Comparison of ENCODE assay signal across 8 mouse cellular contexts in genomic region chr1:155564741-155565140, GRCm38 (mm10). TPM values are rescaled to one million over a fixed set of nuclear protein-coding genes. Genes with fewer than 3 reads are reported as not detected.
A peak's percentile ranks its signal among the peaks of the same experiment; 100 is the strongest.
DNase-seq lines count a peak whose midpoint lies in the region; ATAC-seq and TF ChIP-seq lines count a peak whose summit lies in the region.

No protein-coding gene starts in this region.

- no peak for TF ChIP-seq POLR2A in bone marrow, adult 2 months (IDR thresholded peaks at IDR 0.05; ENCODE audit: borderline replicate concordance, control insufficient read depth, low read depth, low read length)

- DNase-seq in hindbrain, embryonic 14.5 days (ENCODE audit: low spot score), result peak; percentile 61
- DNase-seq in urinary bladder, postnatal 14 days (ENCODE audit: low spot score), result peak; percentile 18
- DNase-seq in urinary bladder, postnatal 10 days (ENCODE audit: low spot score), result no peak
- peak; percentile 77 for DNase-seq in induced T-regulatory cell, adult 2 months (ENCODE audit: low read depth)
- peak; percentile 20 for DNase-seq in skeletal muscle tissue, adult 2 months (ENCODE audit: low read depth, low spot score)
- no peak for DNase-seq in left cerebral cortex, adult 18-20 months (ENCODE audit: low spot score in 2 of 2)

- H3K4me2 ChIP-seq in hindbrain, embryonic 14.5 days (replicated peaks), result no peak overlapping the region
- H3K4me2 ChIP-seq in hindbrain, embryonic 12.5 days (replicated peaks), result no peak overlapping the region

- no peaks in the 10 kb centered on the region for H3K27me3 ChIP-seq in hindbrain, embryonic 14.5 days (ENCODE audit: control insufficient read depth, insufficient read depth, low read length)
- no peaks in the 10 kb centered on the region for H3K27me3 ChIP-seq in hindbrain, embryonic 12.5 days

- WGBS in hindbrain, embryonic 14.5 days, result 19% methylated on average over 3 of the region's 3 CpGs
- WGBS in hindbrain, embryonic 12.5 days, result 19% methylated on average over 3 of the region's 3 CpGs
- WGBS in bone marrow, adult 2 months, result 23% methylated on average over 3 of the region's 3 CpGs

- H3K4me3 ChIP-seq in hindbrain, embryonic 14.5 days (replicated peaks; ENCODE audit: low read length), result no peak overlapping the region
- H3K4me3 ChIP-seq in hindbrain, embryonic 12.5 days, result no peak overlapping the region
- no peak overlapping the region for H3K4me3 ChIP-seq in bone marrow, adult 2 months (replicated peaks; ENCODE audit: control insufficient read depth, low read depth, low read length)

- H3K9me3 ChIP-seq in hindbrain, embryonic 14.5 days (ENCODE audit: control insufficient read depth, low read length), result peaks cover 4% of the 10 kb centered on the region; the same call in 1 of the 2 replicates
- H3K9me3 ChIP-seq in hindbrain, embryonic 12.5 days (replicated peaks), result no peaks in the 10 kb centered on the region; the same call in 1 of the 2 replicates

- peak; percentile 79 for TF ChIP-seq CTCF in bone marrow, adult 2 months (IDR thresholded peaks at IDR 0.05; ENCODE audit: control insufficient read depth, insufficient read depth, low read length)

- no peak overlapping the region for H3K9ac ChIP-seq in hindbrain, embryonic 14.5 days
- no peak overlapping the region for H3K9ac ChIP-seq in hindbrain, embryonic 12.5 days

- H3K27ac ChIP-seq in hindbrain, embryonic 14.5 days, result no peak overlapping the region
- no peak overlapping the region for H3K27ac ChIP-seq in hindbrain, embryonic 12.5 days
- no peak overlapping the region for H3K27ac ChIP-seq in bone marrow, adult 2 months (ENCODE audit: control insufficient read depth, insufficient read depth, low read depth, low read length, poor library complexity)

- peaks cover 39% of the 10 kb centered on the region for H3K36me3 ChIP-seq in hindbrain, embryonic 14.5 days (replicated peaks; ENCODE audit: control insufficient read depth, insufficient read depth)
- H3K36me3 ChIP-seq in hindbrain, embryonic 12.5 days, result peaks cover 28% of the 10 kb centered on the region

- H3K4me1 ChIP-seq in hindbrain, embryonic 14.5 days (replicated peaks; ENCODE audit: control insufficient read depth, insufficient read depth, low read length), result peaks cover 13% of the 10 kb centered on the region
- H3K4me1 ChIP-seq in hindbrain, embryonic 12.5 days, result peaks cover 4% of the 10 kb centered on the region
- H3K4me1 ChIP-seq in bone marrow, adult 2 months (ENCODE audit: control insufficient read depth, insufficient read depth, low read length), result peaks cover 2% of the 10 kb centered on the region; the same call in 1 of the 2 replicates

- ATAC-seq in hindbrain, embryonic 14.5 days (ENCODE audit: low FRiP score), result no peak
- no peak for ATAC-seq in hindbrain, embryonic 12.5 days (ENCODE audit: low FRiP score)

RNA-seq across cellular contexts. Expression of gene Acbd6, which starts 6.8 kb away (rescaled TPM):
- 99.5 and 103 TPM in 2 replicates for polyA plus RNA-seq in hindbrain, embryonic 14.5 days (2014; fragmentation: Nextera tagmentation; extraction: Ambion mirVana)
- 91.1 and 91.9 TPM in 2 replicates for polyA plus RNA-seq in hindbrain, embryonic 12.5 days (2016; fragmentation: Nextera tagmentation; extraction: Ambion mirVana)
- polyA plus RNA-seq in bone marrow, adult 2 months (2011; ENCODE audit: insufficient read depth, insufficient read length, low replicate concordance, missing spikeins), result 36.4 and 76.3 TPM in 2 replicates
- total RNA-seq in left cerebral cortex, adult 18-20 months (2021), result 100 to 1,000 TPM; 106 to 108 TPM

Comparison
In these comparisons a context has a peak if more than half of its experiments do, and no peak if none do; other contexts are left out.
1. DNase-seq: peak in hindbrain, embryonic 14.5 days (single experiment), urinary bladder, postnatal 14 days (single experiment), induced T-regulatory cell, adult 2 months (single experiment) and skeletal muscle tissue, adult 2 months (single experiment); none in urinary bladder, postnatal 10 days (single experiment) and left cerebral cortex, adult 18-20 months (0 of 2).